Mouse (Mus musculus) B cell, adult 2 months (primary cell): ENCODE results near the gene Zg16.
"Not testable (repeated sequence)": the region's sequence is repeated elsewhere in the genome, so short reads cannot be mapped to it uniquely, and the experiment has no call there.

ENCODE experiments used
- DNase-seq, 2 experiments: peaks; one replicate each; pipeline ENCODE4 v3.0.0; 2022

Zg16 gene

DNA sequence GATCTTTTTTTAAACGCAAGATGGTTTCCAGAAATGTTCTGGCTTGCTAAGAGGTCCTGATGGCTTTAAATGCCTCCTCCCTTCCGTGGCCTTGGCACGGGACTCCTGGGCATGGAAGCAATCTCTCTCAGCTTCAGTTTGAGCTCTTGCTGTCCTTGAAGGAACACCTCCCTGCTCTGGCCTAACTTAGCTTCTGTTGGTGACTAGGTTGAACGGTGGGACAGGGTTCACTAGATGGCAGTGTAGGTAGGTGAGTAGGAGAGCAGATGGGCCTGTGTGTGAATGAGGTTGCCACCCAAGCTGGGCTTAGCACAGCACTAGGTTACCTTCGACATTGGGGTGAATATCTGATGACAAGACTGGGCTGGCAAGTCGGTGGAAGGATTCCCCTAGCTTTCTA, 16.8 kb upstream of the Zg16 start:
- DNase-seq, result peak; percentile 28 to 30

DNA sequence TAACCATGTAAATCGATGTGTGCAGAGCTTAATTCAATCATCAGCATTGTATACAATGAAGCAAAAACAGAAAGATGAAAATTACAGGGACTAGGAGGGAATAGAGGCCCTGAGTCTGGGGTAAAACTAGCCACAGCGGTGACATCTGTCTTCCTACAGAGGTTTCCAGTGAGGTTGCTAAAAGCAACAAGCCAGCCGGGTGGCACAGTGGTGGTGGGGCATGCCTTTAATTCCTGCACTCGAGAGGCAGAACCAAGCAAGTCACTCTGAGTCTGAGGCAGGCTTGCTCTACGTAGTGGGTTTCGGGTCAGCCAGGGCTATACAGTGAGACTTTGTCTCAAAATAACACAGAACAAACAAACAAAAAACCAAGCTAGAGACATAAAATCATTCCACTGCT, 15.0 kb upstream of the Zg16 start:
- DNase-seq, result no peak

DNA sequence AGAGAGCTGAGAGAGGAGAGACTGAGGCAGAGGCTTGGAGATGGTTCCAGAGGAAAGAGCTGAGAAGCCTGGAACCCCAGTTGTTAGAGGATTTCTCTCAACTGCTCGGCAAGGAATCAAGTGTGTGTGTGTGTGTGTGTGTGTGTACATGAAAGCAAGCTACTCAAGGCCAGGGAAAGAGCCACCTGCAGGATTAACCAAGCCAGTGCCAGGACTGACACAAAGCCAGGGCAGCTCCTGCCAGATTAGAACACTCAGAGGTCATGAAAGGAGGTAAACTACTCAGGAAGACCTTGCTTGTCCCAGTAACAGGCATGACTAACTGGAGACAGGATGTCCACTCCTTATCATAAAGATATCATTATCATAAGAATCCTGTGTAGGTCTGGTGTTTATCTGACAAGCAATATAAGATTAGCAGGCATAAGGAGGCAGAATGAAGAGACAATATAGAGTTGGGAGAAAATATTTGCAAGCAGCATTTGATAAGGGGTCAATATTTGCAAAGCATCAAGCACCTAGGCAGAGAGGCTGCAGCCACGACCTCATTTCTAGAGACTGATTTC, 14.4 kb upstream of the Zg16 start:
- no peak for DNase-seq

DNA sequence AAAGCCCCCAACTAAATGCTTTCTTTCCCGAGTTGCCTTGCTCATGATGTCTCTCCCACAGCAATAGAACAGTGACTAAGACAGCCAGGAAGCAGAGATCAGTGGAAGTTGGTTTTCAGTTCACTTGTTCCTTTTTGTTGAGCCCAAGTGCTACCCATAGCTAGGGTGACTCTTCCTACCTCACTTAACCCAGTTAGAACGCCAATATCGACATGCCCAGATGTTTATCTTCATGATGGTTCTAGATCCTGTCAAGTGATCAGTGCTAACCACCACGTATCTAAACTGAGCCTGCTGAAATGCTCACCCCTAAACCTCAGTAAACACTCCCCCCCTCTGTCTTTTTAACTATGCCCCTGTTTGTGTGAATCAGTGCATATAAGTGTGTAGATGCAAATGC, 12.4 kb upstream of the Zg16 start:
- DNase-seq, result no peak

DNA sequence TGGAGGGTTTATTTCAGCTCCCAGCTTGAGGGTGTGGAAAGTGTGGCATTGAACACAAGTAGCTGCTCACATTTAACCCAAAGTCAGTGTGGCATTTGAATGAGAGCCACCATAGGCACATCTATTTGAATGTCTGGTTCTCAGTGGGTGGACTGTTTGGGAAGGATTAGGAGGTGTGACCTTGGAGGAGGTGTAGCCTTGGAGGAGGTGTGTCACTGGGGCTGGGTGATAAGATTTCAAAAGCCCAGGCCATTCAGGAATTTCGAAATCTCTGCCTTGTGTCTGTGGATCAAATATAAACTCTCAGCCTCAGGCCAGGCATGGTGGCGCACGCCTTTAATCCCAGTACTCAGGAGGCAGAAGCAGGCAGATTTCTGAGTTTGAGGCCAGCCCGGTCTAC, 11.8 kb upstream of the Zg16 start:
- DNase-seq, result no peak

DNA sequence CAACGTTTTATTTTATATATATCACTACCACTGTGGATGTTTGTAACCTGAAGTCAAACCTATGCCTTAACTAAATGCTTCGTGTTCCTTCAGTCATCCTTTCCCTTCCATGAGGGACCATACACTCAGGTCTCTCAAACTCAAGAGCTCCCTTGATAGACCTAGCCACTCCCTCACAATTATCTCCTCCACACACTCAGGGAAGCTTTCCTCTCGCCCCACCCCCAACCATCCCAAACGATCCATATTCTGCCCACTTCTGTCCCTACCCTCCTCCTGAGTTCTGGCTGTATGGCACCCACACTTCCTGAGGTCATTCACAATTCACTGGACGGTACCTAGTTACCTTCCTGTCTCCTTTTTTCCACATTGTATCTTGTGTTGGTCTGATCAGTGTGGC, 11.4 kb upstream of the Zg16 start:
- DNase-seq, result no peak

DNA sequence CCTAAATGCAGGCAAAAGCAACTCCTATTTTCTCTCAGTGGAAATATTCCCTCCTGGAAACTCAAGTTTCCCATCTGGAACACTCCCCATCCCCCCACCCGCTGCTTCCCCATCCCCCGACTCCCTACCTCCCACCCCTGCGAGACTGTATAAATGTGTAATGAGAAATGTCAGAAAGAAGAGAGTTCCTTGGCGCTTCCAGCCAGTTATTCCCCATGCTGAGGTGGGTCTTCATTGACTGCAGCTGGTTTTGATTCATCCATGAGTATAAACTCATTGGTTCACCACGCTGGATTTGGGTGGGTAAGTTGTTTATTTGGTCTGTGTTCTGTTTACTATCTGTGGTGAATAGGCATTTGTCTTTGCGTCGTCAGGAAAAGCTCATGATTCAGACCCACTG, 9.3 kb upstream of the Zg16 start:
- no peak for DNase-seq

DNA sequence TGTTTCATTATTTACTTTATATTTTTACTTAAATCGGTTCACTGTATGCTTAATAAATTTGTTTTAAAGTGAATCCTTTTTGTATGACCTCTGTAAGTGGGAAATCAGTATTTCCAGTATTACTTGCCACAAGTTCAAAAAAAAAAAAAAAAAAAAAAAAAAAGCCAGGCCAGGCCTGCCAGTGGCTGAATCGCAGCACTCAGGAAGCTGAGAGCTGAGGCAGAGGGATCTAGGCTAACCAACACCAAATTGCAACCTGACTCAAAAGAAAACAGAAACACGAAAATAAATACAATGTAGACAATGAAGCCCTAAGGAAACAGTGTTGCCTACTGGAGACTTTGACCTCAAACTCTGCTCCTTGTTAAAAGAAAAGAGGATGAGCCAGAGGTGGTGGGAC, 6.8 kb upstream of the Zg16 start:
- DNase-seq, result no peak

DNA sequence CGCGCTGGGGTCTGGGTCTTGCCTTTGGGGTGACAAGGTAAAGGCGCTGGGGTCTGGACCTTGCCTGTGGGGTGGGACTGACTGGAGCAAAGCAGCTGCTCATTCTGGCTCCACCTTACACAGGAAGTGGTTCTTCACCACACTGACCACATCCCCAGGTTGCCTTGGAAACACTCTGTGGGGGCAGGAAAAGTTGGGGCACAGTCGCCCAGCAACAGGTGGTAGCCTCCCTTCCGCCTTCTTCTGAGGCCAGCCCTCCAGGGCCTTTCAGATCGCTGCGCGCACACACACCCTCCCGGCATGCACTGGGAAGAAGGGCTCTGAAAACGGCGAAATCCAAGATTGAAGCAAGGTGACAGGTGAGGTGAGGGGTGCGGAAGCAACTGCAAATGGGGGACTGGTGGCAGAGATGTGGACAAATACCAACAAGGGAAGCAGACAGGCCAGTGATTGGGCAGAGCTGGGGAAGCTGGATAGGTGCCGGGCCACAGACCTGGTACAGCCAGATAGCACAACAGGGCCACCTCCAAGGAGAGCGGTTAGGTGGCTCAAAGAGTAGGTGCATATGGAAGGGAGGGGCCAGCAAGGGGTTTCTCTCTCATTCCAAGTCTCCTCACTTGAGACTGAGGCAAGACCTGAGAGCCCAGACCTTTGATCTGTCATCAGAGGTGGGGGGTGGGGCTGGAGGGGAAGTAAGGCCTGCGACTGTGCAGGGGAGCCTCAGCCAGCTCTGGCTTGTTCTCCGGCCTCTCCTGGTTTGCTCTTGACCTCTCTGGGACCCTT, 4.2 kb upstream of the Zg16 start, which contains the start of gene AI467606:
Gene AI467606 (plus strand): TSS at position 246 of the 783 bp plus-strand sequence.
- peak; percentile 98 to 99 for DNase-seq

DNA sequence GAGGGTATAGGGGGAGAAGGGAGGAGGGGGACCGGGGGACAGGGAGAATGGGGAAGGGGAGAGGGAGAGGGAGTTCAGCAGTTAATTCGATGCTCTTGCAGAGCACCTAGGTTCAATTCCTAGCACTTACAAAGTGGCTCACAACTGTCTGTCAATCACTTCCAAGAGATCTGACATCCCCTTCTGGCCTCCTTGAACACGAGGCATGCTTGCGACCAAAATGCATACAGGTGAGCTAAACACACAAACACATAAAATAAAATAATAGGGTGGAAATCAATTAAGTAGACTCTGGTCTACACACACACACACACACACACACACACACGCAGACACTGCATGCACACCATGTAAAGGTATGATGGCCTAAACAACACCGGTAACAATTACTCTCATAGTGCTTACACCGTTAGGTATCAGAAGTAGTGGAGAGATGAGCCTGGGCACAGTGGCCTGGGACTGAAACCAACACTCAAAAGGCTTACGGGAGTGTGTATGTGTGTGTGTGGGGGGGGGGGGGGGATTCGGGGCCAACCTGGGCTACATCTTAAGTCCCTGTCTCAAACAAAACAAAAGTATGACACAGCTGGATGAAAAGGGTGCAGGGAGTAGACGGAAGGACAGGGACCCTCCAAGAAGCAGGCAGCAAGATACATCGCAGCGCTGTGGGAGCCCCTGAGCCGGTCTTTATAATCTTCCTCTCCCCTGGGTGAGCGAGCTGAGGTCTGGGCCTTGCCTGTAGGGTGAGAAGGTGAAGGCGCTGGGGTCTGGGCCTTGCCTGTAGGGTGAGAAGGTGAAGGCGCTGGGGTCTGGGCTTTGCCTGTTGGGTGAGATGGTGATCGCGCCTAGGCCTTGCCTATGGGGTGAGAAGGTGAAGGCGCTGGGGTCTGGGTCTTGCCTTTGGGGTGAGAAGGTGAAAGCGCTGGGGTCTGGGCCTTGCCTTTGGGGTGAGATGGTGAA, 3.3 kb upstream of the Zg16 start:
- DNase-seq, result peak; percentile 28 to 37

DNA sequence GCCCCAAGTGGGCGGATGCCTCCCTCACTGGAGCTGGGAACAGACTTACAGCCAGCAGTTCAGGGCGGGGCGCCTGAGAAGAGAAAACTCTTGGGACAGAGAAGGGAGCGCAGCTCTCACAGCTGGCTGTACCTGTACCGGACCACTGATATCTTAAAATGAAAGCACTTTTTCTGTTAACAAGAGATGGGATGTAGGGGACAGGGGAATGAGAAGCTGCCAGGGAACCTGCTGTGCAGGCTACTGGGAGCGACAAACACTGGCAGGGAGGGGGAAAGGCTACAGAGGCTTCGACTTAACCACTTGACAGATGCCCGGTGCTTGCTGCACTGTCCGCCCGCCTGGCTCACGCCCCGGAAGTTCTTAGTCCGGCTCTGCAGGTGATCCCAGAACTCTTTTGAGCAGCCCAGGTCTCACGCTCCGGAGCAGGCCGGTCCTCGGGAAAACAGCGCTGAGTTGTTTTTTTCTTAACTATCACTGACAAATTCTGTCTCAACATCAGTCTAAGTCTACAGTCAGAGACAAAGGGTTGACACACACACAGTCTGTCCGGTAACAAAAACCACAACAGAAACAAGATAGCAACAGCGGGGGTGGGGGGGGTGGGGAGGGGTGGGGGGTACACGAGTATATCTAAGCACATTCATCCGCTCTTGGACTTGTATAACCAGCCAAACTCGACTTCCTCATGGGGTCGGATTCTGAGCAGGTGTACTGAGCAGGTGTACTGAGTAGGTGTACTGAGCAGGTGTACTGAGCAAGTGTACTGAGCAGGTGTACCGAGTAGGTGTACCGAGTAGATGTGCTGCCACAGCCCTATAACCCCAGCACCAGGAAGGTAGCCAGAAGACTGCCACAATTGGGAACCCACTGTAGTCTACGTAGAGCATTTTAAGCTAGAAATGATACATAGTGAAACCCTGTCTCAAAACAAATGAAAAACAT, 2.0 kb upstream of the Zg16 start:
- peak; percentile 45 to 53 for DNase-seq

DNA sequence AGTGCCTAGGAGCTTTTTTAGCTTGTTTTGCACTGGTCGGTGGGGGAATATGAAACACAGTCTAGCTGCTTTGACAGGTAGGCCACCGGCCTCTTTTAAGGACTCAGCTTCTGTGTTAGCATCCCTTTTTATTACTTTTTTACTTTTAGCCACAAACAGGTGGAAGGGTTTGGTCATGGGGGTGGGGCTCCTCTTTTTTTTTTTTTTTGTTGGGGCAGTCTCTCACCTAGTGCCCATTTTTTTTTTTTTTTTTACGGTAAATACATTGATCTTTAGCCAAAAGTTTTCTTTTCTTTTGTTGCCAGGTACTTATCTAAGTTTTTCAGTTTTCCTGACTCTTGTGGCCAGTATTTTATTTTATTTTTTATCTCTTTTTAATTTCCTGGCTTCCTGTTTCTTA, 955 bp upstream of the Zg16 start:
- no peak for DNase-seq

DNA sequence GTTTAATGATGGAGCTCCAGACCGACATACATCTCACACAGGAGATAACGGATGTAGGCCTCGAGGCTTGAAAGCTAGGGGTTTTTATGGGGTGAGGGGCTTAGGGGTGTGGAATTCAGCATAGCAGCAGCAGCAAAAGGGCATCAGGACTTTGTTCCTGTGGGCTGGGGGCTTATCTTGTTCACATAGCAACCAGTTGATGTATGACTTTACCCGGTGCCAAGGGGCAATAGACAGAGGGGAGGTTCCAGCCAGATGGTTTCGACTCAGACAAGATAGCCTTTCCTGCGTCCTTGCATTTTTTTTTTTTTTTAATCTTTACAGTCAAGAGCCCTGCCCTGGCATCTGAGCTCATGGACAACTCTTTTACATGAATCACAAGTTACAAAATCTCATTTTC, 1.4 kb downstream of the Zg16 start:
- not testable (repeated sequence) for DNase-seq

DNA sequence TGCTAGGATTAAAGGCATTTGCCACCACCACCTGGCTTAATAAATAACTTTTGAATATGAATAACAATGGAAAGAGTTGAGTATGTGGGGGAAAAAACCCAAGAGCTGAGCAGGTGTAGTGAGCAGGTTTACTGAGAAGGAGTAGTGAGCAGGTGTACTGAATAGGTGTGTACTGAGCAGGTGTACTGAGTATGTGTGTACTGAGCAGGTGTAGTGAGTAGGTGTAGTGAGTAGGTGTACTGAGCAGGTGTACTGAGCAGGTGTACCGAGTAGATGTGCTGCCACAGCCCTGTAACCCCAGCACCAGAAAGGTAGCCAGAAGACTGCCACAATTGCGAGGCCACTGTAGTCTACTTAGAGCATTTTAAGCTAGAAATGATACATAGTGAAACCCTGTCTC, 2.3 kb downstream of the Zg16 start:
- no peak for DNase-seq

DNA sequence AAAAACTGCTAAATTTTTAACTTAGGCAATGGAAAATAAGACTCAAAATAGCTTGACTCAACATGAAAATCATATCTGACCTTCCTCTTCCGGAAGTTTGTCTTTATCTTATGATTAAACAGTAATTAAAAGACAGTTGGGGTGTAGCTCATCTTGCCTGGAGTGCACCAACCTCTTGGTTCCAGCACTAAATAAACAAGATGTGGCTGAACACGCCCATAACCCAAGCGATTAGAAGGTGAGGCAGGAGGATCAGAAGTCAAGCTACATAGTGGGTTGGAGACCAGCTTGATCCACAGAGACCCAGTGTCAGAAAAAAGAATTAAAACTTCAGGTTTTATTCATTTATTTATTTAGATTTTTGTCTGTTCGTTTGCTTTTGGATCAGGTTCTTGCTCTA, 3.4 kb downstream of the Zg16 start:
- DNase-seq, result no peak

DNA sequence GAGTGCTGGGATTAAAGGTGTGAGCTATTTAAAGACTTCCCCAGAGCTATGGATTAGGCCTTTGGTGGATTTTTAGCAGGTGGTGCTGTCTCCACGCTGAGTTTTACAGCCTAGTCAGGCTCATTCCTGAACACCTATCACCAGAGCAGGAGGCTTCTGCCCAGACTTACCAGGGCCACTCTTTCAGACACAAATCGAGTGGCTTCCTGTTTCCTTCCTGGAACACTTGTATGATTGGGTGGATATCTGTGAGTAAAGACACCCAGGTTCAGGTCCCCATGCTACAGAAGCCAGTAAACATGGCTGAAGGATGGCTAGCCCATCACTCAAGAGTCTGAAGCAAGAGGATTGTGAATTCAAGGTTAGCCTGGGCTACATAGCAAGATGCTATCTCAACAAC, 4.1 kb downstream of the Zg16 start:
- DNase-seq, result no peak

DNA sequence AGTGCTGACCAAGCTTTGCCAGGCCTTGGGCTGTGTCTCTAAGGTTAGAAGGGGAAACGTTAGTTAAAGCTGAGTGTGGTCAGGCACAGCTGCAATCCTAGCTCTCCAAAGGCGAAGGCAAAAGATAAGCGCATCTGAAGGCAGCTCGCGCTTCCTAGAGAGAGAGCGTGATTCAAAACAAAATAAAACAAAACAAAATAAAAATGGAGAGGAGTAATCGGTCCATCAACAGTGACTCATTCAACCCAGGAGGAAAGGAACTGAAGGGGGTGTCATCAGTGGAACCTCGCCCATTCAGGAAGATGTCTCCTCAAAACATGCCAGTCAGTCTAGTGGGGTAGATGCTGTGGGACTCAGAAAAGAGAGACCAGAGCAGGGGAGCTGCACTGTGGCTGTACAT, 4.9 kb downstream of the Zg16 start:
- DNase-seq, result peak in 1 of 2 experiments; percentile 11

DNA sequence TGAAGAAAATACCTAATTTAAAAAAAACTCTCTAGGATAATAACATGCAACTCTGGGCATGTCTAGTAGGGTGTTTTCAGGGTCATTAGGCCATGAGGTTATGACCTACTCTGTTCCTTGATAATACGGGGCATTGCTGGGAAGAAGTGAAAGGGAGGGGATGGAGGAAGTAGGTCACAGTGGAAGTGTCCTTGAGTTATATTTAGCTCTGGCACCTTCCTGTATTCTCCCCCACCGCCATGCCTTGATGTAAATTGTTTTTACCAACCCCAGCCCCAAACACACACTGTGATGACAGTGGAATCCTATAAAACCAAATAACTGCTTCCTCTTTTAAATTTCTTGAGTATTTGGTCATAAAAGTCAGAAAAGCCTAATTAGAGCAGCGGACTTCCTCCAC, 7.1 kb downstream of the Zg16 start:
- peak; percentile 30 to 42 for DNase-seq

DNA sequence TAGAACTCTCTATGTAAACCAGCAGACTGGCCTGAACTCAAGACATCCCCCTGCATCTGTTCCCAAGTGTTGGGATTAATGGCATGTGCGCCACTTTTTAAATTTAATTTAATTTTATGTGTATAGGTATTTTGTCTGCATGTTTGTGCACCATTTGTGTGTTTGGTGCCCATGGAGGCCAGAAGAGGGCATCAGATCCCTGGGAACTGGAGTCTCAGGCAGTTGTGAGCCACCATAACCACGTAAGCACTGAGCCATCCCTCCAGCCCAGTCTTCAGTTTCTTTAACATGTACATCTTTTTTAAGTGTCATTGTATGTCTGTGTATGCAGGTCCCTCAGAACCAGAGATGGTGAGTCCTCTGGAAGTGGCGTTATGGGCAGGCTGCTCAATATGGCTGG, 9.4 kb downstream of the Zg16 start:
- peak; percentile 53 to 56 for DNase-seq

DNA sequence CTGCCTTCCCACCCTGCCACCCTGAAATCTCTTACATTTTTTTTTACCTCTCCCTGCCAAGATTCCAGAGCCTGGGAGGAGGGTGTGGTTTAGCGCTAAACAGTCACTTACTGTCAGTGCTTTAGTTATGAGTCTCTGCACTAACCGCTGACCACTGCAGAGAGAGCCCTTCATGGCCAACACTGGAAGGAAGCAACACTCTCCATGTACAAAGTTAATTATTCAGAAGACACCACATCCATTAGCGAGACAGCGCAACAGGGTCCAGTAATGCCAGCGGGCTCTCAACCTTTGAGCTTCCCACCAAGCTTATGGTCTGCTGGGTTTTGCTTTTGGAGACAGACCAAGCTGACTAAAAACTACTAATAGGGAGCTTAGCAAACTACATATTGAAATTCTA, 10.9 kb downstream of the Zg16 start:
- no peak for DNase-seq

DNA sequence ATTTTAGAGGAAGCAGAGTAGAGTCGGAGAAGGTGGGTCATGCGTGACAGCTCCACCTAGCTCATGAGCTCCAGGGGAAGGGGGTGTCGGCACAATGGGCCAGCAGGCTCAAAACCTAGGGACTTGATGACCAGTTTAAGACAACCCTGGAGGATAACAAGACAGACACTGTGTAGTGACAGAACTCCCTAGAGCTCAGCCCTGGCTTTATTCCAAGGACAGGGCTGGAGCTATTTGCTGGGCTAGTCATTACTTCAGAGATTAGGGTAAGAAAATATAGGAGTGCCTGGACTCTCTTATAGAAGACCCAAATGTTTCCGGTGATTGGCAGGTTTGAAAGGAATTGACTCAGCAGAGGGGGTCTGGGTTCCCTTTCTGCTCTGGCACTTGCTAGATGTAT, 13.9 kb downstream of the Zg16 start:
- DNase-seq, result no peak

DNA sequence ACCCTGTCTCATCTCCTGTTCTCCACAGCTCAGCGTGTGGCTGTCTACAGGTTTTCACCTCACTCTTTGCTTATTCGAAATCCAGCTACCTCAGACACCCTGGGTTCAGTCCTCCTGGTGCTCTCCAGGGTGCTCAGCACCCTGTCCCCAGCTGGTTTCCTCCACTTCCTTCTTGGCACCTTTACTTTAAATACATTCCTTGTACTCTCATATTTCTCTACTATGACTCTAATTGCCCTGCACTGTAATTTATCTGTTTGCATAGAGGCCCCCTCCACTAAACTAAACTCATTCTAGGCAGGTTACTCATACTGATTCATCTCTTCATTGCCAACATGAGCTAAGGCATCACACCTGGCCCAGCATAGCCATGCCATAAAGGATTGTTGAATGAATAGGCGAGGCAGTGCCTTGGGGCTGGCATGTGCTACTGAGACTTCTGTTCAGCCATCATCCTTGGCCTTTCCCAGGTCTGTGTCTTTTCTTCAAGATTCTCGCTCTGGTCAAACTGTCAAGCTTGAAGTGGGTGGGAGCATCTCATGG, 16.2 kb downstream of the Zg16 start:
- DNase-seq, result no peak
